Mouse (Mus musculus): ENCODE measurements at regions not wholly inside any gene's neighbourhood (a gene's known extent, or its start where the extent isn't known, plus 50 kb on each side); places are given as distances from the start of the nearest gene placed in this dataset.

DNA sequence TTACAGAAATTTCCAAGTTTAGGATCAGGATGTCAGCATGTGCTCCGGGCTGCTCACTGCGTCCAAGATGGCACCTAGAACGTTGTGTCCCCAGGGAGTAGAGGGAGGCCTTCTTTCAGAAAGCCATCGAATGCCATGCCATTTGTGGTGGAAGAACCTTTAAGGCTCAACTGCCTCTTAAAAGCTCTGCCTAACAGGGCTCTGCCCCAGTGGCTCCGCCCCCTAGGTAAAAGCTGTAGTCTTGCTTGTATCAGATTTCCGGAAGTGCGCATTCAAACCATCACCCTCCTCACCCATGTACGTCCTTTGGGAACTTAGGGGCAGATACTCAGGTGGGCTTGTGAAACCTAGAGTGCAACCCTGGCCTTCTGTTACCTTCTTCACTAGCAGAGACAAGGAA lies 54.0 kb upstream of the Psmd7 start:
- no peak for DNase-seq (ENCODE audit: low read depth)

DNA sequence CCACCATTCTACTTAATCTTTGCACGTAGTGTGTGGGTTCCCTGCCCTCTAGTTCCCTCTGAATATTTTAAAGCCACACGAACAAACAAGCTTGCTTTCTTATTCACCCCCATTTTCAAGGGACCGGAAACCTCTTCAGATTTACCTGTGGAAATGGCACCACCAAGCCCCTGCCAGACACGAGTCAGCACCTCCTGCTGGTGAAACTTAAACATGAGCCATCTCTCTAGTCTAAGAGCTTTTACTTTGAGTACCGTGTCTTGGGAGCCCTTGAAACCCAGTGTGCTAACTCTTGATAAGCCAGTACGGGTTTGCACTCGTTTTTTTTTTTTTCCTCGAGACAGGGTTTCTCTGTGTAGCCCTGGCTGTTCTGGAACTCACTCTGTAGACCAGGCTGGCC lies 59.7 kb upstream of the Psmd7 start:
- no peak for DNase-seq (ENCODE audit: low read depth)

DNA sequence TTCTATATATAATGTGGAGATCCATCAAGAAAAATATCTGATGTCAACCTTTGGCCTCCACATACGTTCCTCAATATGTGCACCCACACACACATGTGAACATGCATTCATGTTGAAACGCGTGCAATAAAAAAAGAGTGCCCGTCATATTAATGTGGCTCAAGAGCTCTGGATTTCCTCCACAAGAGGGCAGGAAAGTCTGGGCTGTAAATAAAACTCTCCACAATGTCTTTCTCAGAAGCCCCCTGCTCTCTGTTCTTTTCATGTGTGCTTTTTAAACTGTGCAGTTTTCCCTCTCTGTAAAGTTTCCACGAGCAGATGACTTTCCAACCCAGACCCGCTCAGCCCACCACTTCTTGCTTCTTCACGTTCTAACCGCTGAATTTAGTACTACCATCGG lies 62.0 kb upstream of the Psmd7 start:
- DNase-seq (ENCODE audit: low read depth): no peak

DNA sequence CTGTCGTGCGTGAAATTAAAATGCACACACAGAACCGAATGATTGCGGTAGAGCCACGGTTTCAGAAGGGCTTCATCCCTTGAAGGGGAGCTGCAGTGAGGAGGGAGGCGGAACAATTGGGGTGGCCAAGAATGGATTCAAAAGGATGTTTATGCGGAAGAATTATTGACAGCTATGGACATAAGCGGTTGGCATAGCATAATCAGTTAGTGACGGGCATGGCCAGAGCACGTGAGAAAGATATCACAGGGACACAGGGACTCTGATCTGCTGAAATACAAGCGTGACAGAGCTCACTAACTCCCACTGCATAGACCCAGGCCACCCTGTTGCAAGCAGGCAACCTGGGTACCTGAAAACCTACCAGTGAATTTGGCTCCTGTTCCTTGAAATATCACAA lies 63.2 kb upstream of the Psmd7 start:
- no peak for DNase-seq (ENCODE audit: low read depth)

DNA sequence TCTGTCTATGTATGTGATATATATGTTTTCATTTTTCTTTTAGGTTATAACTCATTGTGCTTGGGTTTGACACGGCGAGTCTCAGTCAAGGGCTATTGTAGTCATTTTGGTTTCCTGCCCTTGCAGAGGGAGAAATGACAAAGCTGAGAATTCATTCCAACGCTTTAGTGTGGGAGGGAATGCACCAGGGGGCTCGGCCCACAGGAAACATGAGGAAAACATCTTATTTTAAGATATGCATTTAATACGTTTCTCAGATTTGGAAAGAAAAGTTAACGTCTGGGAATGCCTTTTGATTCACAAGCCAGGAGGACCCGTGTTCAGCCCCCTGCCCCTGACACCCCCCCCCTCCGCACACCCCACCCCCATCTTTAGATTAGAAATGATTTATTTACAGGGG lies 64.0 kb upstream of the Psmd7 start:
- DNase-seq (ENCODE audit: low read depth): no peak

DNA sequence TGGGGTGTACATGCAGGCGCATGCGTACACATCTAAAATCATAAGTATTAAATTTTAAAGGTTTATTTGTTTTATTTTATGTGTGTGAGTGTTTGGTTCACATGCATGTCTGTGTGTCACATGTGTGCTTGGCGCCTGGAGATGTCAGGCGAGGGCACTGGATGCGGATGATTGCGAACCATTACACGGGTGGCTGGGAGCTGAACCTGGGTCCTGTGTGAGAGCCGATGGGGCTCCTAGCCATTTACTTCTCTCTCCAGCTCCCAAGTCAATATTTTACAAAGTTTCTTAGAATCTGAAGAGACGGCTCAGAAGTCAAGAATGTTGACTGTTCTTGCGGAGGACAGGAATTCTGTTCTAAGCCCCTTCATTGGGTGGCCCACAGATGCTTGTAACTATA lies 65.4 kb upstream of the Psmd7 start:
- DNase-seq (ENCODE audit: low read depth): no peak

DNA sequence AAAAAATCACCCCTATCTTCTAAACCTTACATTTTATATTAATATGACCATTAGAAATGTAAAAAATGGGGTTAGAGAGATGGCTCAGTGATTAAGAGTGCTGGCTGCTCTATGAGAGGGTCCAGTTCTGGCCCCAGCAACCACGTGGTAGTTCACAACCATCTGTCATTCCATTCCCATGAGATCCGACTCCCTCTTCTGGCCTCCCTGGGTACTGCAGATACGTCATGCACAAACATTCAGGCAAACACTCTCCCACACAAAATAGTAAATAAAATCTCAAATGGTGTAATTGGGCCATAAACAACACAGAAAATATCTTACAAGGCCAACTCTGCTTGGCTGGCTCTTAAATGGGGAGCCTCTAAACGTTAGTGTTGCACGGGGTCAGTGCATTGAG lies 68.4 kb upstream of the Psmd7 start:
- no peak for DNase-seq (ENCODE audit: low read depth)

DNA sequence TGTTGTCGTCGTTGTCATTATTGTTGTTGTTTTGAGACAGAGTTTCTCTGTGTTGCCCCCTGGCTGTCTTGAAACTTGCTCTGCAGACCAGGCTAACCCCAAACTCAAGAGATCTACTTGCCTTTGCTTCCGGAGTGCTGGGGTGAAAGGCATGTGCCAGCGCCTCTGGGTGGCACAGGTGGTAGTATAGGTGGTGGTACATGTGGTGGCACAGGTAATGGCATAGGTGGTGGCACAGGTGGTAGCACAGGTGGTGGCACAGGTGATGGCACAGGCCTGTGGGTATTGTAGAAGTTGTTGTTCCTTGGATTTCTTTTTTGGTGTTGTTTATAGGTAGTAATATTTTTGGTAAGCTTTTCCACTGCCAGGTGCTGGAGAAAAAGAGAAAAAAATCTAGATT lies 69.5 kb upstream of the Psmd7 start:
- DNase-seq (ENCODE audit: low read depth): no peak

DNA sequence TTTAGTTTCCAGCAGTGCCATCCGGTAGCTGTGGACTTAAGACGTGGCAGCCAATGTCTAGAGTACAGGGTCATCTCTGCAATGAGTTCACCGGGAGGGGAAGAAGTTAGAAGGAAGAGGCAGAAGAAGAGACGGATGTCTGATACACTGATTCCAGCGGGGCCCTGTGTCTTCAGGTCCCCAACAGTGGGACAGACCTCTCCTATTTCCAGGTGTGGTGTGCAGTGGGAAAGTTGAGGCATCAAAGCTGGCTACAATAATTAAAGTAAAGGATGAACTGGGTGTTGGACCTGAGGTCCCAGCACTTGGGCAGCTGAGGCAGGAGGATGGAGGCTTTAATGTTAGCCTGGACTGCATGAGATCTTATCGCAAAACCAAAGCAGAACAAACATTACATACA lies 70.1 kb upstream of the Psmd7 start:
- DNase-seq (ENCODE audit: low read depth): no peak

DNA sequence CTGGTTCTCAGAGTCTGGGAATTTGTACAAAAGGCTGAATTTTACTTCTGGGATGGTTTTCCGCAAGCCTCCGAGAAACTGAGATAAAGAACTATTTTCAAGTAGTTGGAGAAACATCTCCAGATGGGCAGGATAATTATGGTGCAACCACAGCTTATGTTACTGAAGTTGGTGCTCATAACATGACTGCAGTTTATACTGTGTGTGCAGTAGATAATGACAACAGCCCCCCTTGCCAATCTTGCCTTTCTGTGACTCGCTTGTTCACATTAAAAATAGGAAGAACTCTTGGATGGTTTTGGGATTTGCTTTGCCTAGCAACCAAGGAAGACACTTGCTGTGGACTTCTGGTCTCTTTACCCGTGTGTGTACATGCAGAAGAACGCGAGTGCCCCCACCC lies 72.4 kb upstream of the Psmd7 start:
- DNase-seq (ENCODE audit: low read depth): no peak

DNA sequence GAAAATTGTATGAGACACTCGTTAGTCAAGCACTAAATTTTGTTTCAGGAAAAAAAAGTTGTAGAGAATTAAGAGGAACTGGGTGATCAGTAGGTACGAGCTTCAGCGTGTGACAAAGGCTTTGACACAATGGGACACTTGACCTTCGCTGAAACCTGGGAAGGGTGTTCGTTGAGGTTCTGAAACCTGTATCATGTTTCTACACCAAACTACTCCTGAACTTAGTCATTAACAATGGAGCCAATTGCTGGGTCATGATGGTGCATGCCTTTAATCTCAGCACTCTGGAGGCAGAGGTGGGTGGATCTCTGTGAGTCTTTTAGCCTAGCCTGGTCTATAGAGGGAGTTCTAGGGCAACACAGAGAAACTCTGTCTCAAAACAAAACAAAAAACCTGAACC lies 81.3 kb upstream of the Psmd7 start:
- no peak for DNase-seq (ENCODE audit: low read depth)

DNA sequence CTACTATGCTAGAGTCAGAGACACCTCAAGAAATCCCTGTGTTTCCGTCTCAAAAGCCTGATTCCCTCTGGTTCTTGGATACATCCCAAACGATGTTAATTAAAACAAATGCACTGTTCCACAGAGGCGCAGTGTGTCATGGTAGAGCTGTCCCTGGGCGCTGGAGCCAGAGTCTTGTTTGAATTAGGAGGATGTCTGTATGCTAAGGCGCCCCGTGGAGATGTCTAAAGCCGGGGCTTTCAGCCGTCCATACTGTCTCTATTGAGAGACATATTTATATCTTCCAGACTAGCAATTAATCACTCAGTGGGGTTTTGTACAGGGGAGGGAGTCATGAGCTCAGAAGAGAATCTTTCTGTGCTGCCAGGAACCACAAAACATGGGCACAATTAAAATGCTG lies 83.2 kb upstream of the Psmd7 start:
- DNase-seq (ENCODE audit: low read depth): no peak

DNA sequence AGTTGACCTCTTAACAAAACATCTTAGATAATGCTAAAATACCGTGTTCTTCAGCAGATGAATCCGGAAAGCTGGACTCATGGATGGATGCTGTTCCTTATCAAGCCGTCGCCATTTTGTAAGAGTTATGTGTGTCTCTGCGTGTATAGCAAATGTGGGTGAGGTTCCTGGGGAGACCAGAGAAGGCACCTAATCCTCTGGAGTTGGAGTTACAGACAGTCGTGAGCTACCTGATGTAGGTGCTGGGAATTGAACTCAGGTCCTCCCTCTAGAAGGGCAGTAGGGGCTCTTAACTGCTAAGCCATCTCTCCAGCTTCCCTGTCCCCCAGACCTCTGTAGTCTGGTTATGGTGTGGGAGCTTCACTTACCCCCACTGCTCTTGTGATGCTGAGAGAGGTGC lies 84.4 kb upstream of the Psmd7 start:
- no peak for DNase-seq (ENCODE audit: low read depth)

DNA sequence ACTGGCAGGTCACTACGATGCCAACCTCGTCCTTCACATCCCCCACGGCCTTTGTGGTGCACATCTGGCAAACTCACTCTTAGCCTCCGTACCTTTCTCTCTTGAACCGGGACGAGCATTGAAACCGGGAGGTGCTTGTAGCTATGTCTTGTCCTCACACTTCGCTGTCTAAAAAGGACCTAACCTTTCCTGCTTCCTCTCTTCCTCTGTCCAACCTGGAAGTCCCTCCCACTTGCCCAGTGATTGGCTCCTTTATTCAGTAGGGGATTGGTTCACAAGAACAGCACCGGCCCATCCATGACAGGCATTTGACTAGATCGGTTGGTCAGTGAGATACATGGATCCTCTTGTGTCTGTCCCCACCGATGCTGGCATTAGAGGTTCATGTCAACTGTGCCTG lies 93.8 kb upstream of the Psmd7 start:
- no peak for DNase-seq (ENCODE audit: low read depth)

DNA sequence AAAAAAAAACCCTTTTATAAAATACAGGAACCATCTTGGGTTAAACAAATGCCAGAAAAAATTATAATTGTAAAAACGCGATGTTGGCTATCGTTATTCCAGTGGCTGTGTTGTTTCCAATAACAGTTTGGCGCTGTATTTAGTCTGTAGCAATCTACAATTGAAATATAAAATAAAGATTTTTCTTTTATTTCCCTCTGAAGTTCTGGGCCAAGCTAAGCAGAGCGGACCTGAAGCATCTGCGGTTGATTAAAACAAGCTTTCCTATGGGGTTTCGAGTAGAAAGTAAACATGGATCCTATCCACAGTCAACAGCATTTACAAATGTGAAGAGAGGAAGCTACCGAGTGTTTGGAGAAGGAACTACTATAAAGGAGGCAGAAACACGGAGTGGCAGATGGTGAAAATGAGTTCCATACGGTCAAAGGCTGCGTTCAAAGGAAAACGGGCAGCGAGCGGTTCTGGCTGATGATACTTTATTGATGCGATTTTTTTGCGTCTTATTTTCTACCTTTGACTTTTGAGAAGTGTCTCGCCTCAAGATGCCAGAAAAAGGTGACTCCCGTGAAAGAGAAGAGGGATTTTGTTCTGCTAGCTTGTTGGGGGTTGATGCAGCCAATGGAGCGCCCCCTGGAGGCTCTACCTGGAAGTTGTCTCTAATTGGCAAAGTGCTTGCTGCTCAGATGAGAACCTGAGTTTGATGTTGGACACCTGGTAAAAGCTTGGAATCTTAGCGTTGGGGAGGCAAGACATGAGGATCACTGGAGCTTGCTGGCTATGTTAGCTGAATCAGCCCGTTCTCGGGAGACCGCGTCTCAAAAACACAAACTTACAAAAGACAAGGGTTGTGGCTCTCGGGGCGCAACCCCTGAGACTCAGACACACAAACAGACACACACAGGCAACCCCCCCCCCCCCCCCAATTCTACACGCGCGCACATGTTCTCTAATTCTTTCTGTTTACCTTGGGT lies 96.7 kb upstream of the Psmd7 start:
- no peak for DNase-seq (ENCODE audit: low read depth)

DNA sequence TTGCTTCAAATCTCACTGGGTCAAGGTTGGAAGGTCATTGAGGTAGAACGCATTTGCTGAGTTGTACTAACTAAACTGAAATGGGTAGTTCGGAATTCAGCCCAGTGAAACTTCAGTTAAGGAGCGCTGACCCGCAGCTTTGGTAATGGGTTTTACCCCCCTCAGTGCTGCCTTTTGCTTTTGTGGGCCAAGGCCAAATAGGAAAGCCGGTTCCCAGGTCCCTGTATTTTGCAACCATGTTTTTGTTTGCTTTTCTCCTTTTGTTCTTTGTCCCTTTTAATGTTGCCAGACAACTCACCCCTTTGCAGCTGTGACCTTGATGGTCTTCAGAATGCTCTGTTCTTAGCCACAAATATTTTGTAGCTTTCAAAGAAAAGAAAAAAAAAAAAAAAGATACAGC lies 98.7 kb upstream of the Psmd7 start:
- no peak for DNase-seq (ENCODE audit: low read depth)

DNA sequence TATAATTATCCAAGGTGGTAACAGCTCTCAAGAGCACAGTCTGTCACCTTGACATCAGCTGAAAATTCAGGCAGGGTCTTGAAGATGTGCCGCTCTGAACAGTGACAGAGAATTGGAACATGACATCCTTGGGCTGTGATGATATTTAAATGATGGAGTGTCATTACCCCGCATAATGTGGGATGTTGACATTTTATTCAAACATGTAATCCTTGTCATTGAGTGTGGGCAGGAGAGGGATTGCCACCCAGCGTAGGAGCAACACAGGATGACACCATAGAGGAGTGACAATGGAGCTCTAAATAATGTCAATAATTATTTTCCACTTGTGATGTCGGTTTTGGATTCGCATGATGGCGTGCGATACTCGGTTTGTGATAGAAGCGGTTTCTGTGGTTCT lies 99.3 kb upstream of the Psmd7 start:
- no peak for DNase-seq (ENCODE audit: low read depth)

DNA sequence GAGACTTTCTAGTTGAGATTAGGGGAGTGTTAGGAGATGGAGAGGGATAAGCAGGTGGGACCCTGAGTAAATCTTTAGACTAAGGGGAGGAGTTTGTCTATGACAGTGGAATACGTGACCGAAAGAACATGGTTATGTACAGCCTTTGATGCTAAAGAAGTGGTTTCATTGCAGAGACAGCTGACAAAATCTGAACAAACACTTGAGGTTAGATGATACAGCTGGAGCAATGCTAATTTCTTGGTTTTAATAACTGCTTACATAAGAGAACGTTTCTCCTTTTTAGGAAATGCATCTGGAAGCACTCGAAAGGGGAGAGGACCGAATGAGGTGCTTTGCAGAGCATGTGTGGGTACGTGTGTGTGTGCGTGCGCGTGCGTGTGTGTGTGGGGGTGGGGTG lies 100.8 kb upstream of the Psmd7 start:
- no peak for DNase-seq (ENCODE audit: low read depth)

DNA sequence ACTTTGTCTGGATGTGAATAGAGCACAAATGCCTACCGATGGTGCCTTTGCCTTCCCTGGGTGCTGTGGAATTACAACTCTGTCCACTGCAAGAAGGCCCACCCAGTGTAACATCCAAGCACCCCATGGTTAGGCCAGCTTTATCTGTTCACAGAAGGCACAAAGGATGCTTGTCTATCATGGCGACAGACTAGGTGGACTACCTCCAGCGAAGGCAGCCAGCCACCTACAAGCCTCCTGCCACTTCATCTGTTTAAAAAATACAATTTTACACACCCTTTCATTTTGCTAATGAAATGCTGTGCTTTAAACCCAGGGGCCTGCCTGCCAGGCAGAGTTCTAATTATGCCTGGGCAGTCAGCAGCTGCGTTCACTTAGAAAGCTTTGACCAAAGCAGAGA lies 103.0 kb upstream of the Psmd7 start:
- DNase-seq (ENCODE audit: low read depth): no peak

DNA sequence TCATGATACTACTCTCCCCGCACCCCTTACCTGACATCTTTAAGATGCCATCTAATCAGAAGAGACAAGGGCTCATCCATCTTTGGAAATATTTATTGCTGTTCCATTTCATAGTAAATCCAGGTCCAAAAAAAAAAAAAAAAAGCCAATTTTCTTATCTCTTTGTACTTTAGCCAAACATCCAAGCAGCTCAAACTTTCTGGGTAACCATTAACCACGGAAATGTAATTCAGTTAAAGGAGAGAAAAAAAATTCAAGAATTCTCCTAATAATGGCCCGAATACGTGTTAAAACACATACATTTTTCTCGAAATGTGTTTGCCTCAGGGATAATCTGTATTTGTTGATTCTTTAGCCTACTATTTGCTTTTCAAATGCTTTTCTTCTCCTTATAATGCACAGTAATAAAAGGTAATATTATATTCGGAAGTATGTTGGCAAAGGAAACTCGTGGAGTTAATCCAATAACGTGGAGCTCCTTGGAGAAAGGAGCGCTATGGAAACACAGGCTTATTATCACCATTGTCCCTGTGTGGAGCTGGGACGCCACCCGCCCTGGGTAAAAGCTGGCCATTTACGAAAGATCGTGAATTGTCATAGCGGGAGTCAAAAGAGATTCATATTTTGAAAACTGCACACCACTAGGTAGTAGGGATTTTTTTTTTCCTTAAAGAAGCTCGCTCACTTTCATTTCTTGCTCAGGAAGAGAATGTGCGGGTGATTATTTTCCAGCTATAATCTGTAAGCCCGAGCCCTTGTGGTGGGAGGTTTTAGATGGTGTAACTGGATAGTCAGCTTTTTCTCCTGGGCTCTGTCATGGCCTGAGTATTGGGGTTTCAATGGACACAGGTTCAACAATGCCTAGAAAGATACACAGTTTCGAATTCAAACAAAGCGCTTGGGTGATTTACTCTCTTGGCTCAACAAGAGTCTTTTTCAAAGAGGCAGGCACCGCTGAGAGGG lies 108.4 kb upstream of the Psmd7 start:
- DNase-seq (ENCODE audit: low read depth): no peak

DNA sequence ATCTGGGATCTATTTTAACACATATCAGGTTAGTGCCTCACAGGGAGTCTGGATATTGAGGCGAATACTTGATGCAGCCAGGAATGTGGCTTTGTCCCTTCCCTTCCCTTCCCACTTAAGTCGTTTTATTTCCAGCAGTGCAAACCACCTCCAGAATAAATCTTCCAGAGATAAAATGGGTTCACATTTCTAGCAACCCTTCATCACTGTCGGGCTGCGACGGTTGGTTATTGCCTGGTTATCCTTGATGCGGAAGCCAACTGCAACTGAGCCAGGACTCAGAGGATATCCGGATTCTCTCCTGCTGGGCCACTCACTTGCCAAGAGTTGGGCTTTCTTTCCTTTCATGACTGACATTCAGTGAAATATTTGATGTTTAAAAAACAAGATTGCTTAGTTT lies 111.0 kb upstream of the Psmd7 start:
- DNase-seq (ENCODE audit: low read depth): no peak

DNA sequence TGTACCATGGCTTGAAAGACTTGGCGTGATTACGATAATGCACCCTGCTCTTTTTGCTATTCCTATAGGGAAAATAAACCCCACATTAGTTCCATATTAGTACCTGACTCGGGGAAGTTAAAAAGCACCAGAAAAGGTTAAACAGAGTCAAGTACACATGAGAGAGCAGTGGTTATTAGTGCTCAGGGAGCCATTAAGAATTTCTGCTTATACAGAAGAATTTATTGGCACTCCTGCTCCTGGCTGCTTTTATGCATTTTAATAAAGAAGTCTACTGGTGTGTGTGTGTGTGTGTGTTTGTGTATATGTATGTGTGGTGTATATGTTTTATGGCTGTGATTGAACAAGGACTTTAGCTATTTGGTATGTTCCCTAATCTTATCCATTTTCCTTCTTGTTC lies 111.5 kb upstream of the Psmd7 start:
- DNase-seq (ENCODE audit: low read depth): no peak

DNA sequence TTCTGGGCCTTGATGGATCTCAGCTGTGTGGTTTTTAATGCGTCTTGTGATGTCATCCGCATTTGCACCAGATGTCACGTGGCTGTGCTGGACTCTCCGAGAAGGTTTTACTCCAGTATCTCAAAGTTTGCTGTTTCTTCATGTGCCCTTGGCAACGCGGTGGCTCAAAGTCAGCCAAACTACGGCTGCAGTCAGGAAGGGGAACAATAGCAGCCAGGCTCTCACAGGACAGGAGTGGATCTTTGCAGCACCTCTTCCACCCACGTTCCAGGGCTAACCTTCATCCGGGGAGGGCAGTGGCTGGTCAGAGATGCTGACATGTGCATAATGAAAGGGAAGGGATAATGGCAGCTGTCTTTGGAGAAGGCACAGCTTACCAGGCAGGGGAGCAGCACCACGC lies 127.6 kb upstream of the Psmd7 start:
- no peak for DNase-seq (ENCODE audit: low read depth)
